8 mouse cellular contexts compared by ENCODE assay signal in genomic region chr12:58268563-58269501, GRCm38 (mm10). TPM values are rescaled to one million over a fixed set of nuclear protein-coding genes. Genes with fewer than 3 reads are reported as not detected.
A peak's percentile ranks its signal among the peaks of the same experiment; 100 is the strongest.
DNase-seq lines count a peak whose midpoint lies in the region; ATAC-seq and TF ChIP-seq lines count a peak whose summit lies in the region.

Gene Clec14a (minus strand): TSS chr12:58269290.

- no peak for TF ChIP-seq EP300 in liver, embryonic 14.5 days (IDR thresholded peaks at IDR 0.05; ENCODE audit: low read depth)

- H3K36me3 ChIP-seq in intestine, embryonic 15.5 days, result no peaks in the 10 kb centered on the region
- H3K36me3 ChIP-seq in liver, embryonic 14.5 days (replicated peaks; ENCODE audit: control insufficient read depth, insufficient read depth, low read depth), result no peaks in the 10 kb centered on the region
- H3K36me3 ChIP-seq in neural tube, embryonic 13.5 days, result no peaks in the 10 kb centered on the region

- no peak for TF ChIP-seq CTCF in liver, embryonic 14.5 days (IDR thresholded peaks at IDR 0.05; ENCODE audit: low read depth)

- peak within 1 kb of the TSS; percentile 51 for H3K9ac ChIP-seq in intestine, embryonic 15.5 days
- H3K9ac ChIP-seq in liver, embryonic 14.5 days (replicated peaks), result no peak within 1 kb of the TSS
- H3K9ac ChIP-seq in neural tube, embryonic 13.5 days, result peak within 1 kb of the TSS; percentile 68

- no peaks in the 10 kb centered on the region for H3K9me3 ChIP-seq in intestine, embryonic 15.5 days
- no peaks in the 10 kb centered on the region for H3K9me3 ChIP-seq in liver, embryonic 14.5 days (ENCODE audit: control insufficient read depth, low read length)
- no peaks in the 10 kb centered on the region for H3K9me3 ChIP-seq in neural tube, embryonic 13.5 days

- H3K27me3 ChIP-seq in intestine, embryonic 15.5 days (replicated peaks), result no peaks in the 10 kb centered on the region
- H3K27me3 ChIP-seq in liver, embryonic 14.5 days (ENCODE audit: control insufficient read depth, insufficient read depth, low read length), result no peaks in the 10 kb centered on the region; the same call in 1 of the 2 replicates
- peaks cover 8% of the 10 kb centered on the region for H3K27me3 ChIP-seq in neural tube, embryonic 13.5 days

- DNase-seq in frontal cortex, postnatal 10 days (ENCODE audit: low spot score in 2 of 2), result peak; percentile 6 to 15
- DNase-seq in frontal cortex, postnatal 25 days (ENCODE audit: low spot score in 2 of 2), result no peak
- peak; percentile 76 for DNase-seq in embryo, embryonic 10 days (ENCODE audit: low spot score)
- peak; percentile 99 for DNase-seq in heart, adult 11 months
- no peak for DNase-seq in liver, embryonic 14.5 days (ENCODE audit: low read depth in 3 of 3, low spot score in 3 of 3)
- DNase-seq in c-Kit-positive CD71-positive TER-119-positive erythroid progenitor cells, embryonic 14.5 days (ENCODE audit: low spot score), result no peak

- peak within 1 kb of the TSS; percentile 90 for H3K4me2 ChIP-seq in intestine, embryonic 15.5 days (replicated peaks)
- H3K4me2 ChIP-seq in liver, embryonic 14.5 days (ENCODE audit: low read depth), result peak within 1 kb of the TSS; percentile 46
- H3K4me2 ChIP-seq in neural tube, embryonic 13.5 days, result peak within 1 kb of the TSS; percentile 72

- peak within 1 kb of the TSS; percentile 54 for H3K27ac ChIP-seq in intestine, embryonic 15.5 days
- H3K27ac ChIP-seq in liver, embryonic 14.5 days, result no peak within 1 kb of the TSS
- H3K27ac ChIP-seq in neural tube, embryonic 13.5 days (replicated peaks), result peak within 1 kb of the TSS; percentile 73

- peaks cover 17% of the 10 kb centered on the region for H3K4me1 ChIP-seq in intestine, embryonic 15.5 days (replicated peaks)
- H3K4me1 ChIP-seq in liver, embryonic 14.5 days (replicated peaks; ENCODE audit: control insufficient read depth in 2 of 2, insufficient read depth in 2 of 2, low read length in 1 of 2), result no peaks in the 10 kb centered on the region
- peaks cover 15% of the 10 kb centered on the region for H3K4me1 ChIP-seq in neural tube, embryonic 13.5 days (replicated peaks)

- H3K4me3 ChIP-seq in intestine, embryonic 15.5 days (replicated peaks), result peak within 1 kb of the TSS; percentile 40
- peak within 1 kb of the TSS; percentile 32 to 40 for H3K4me3 ChIP-seq in liver, embryonic 14.5 days (ENCODE audit: insufficient read depth in 1 of 2, low read depth in 2 of 2, low read length in 2 of 2)
- H3K4me3 ChIP-seq in neural tube, embryonic 13.5 days, result peak within 1 kb of the TSS; percentile 40

- peak; percentile 89 for ATAC-seq in intestine, embryonic 15.5 days
- peak; percentile 56 for ATAC-seq in liver, embryonic 14.5 days (ENCODE audit: insufficient read depth)
- peak; percentile 91 for ATAC-seq in neural tube, embryonic 13.5 days (ENCODE audit: low read depth)

- 8% methylated on average over 32 of the region's 32 CpGs for WGBS in intestine, embryonic 15.5 days
- 7% methylated on average over 32 of the region's 32 CpGs for WGBS in liver, embryonic 14.5 days (ENCODE audit: insufficient replicate concordance)
- WGBS in neural tube, embryonic 13.5 days, result 8% methylated on average over 32 of the region's 32 CpGs

RNA-seq across cellular contexts. Expression of gene Clec14a, which starts in this region (rescaled TPM):
- 8.7 and 9.6 TPM in 2 replicates for polyA plus RNA-seq in intestine, embryonic 15.5 days (2015; fragmentation: Nextera tagmentation; extraction: Ambion mirVana)
- polyA plus RNA-seq in liver, embryonic 14.5 days (2012; rRNA removed), result 2.2 and 2.6 TPM in 2 replicates
- polyA plus RNA-seq in liver, embryonic 14.5 days (2014; fragmentation: Nextera tagmentation; extraction: Ambion mirVana), result 5.3 and 5.4 TPM in 2 replicates
- polyA plus RNA-seq in neural tube, embryonic 13.5 days (2015; fragmentation: Nextera tagmentation; extraction: Ambion mirVana), result 6.7 and 7.2 TPM in 2 replicates

Comparison
In these comparisons a context has a peak if more than half of its experiments do, and no peak if none do; other contexts are left out.
1. DNase-seq: peak in frontal cortex, postnatal 10 days (2 of 2), embryo, embryonic 10 days (single experiment) and heart, adult 11 months (single experiment); none in frontal cortex, postnatal 25 days (0 of 2), liver, embryonic 14.5 days (0 of 3) and c-Kit-positive CD71-positive TER-119-positive erythroid progenitor cells, embryonic 14.5 days (single experiment).
2. Peak in every context shown above with its lines, with median percentiles within 50 percentile points of each other: ATAC-seq, H3K4me2 ChIP-seq and H3K4me3 ChIP-seq.